Mouse (Mus musculus): ENCODE results near the gene Ano9.
A peak's percentile ranks its signal among the peaks of the same experiment; 100 is the strongest.

Gene Ano9

DNA sequence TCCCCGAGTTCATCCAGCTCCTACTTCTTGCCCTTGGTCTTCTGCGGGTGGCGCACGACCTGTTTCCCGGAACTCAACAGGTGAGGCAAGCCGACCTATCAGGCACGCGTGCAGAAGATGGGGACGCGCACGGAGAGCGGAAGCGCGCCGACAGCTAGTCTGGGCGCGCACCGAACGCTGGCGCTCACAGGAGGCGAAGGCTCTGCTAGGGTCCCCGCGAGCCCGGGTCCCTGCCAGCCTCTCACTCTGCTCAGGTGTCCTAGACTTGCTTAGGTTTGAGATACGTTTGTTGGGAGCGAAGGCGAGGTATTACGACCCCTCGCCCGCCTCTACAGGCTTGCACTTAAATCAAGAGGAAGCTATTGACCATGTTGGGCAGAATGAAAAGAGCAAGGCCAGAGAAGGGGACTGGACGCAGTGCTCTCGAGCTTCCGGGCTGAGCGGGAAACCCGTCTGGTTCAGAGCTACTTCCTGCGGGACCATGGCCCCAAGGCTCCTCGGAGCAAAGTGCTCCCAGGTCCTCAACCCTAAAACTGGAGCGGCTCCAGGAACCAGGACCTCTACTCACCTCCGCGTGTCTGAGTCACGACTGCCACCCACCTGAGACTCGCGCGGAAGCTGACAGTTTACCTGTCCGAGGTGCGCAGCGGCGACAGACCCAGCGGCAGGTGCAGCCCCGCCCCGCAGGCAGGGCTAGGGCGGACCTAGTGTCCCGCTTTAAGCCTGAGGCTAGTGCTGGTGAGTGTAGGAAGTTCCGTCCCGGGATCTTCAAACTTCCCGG, 17.5 kb downstream of the Ano9 start, which contains the start of gene Sigirr:
Gene Sigirr (minus strand): TSS at position 662 of the 781 bp plus-strand sequence.
- DNase-seq (ENCODE audit: extremely low spot score) = no peak

DNA sequence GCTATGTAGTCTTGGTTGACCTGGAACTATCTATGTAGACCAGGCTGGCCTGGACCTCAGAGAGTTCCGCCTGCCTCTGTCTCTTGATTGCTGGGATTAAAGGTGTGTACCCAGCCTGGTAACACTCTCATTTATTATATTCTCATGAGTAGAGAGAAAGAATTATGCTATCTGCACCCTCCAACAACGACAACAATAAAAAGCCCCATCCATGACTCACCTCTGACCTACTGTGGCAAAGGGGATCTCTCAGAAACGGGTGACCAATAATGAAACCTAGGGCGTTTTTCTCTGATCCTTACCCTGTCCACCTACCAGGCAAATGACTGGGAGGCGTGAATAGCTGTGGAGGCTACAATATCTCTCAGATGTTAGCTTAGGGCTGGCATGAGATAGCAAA, 20.4 kb downstream of the Ano9 start:
- no peak for DNase-seq (ENCODE audit: extremely low spot score)

- DNase-seq (ENCODE audit: extremely low spot score) = no peak
These were observed 21.0 kb downstream of the Ano9 start for GRCm38 (mm10) chr7:141096649-141097056.

- DNase-seq (ENCODE audit: extremely low spot score) = no peak
These were observed 21.6 kb downstream of the Ano9 start for GRCm38 (mm10) chr7:141096021-141096420.

- DNase-seq (ENCODE audit: extremely low spot score) = no peak
These were observed 23.0 kb downstream of the Ano9 start for GRCm38 (mm10) chr7:141094487-141095205.

DNA sequence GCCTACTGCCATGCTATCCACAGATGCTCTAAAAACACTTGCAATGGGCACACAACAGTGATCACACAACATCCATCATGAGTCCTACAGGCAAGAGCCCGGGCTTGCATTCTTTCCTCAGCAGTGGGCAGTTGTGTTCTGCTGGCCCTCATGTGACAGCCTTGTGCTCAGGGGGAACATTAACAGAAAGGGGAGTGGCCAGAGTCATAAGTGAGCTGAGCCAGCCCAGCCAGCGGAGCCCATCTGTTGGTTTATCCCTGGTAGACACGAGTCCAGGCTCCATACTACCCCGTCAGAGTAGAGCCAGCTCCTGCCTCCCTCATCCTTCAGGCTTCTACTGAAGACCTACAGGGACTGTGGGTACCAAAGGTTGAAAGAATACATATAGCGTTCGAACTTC, 23.7 kb downstream of the Ano9 start:
- no peak for DNase-seq (ENCODE audit: extremely low spot score)

DNA sequence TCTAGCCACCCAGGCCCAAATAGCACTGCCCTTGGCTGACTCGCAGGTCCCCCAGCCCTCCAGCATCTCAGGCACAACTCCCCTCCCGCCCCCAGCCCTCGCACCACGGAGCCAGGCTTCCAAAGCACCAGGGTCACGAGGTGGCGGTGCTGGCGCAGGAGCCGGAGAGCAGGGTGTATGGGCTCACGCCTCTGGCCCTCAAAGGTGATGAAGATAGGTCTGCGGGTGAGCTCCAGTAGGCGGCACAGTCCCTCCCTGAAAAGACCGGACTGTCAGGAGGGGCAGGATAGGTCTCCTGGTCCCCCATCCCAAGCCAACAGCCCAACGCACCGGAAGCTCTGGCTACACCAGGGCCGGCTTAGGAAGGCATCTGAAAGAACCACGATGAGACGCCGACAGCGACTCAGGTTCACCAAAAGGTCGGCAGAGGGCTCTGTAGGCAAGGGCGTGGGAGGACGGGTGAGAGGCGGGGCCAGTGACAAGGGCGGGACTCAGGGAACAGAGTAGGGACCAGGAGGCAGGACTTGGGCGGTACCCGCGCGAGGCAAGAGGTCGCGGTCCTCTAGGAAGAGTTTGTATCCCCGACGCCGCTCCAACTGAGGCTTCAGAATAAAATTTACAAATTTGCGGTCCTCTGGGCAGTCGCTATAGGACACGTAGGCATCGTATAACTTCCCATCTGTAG, 25.4 kb downstream of the Ano9 start:
- peak; percentile 89 for DNase-seq (ENCODE audit: extremely low spot score)

DNA sequence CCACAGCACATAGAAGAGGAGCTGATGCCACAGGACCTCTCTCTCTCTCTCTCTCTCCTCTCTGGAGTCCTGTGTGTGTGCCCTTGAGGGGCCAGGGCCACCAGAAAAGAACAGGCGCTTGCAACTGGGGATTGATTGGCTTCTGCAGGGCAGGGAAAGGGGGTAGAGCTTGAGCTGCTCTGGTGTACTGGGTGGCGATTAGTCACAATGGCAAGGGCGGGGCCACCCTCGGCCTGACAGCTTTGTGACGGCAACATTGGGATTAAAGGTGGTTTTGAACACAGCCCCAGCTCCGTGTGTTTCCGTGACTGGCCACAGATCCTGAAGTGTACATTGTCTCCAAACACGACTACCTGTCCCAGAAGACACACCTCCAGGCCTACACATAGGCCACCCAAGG, 27.4 kb downstream of the Ano9 start:
- DNase-seq (ENCODE audit: extremely low spot score) = no peak

DNA sequence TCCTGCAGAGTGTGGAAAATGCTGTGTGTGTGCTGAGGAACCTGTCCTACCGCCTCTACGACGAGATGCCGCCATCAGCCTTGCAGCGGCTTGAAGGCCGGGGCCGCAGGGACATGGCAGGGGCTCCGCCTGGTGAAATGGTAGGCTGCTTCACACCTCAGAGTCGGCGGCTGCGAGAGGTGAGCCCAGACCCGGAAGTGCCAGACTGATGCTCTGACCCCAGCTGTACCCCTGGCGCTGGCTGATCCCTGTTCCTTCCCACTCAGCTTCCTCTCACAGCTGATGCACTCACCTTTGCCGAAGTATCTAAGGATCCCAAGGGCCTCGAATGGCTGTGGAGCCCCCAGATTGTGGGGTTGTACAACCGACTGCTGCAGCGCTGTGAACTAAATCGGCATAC, 29.1 kb downstream of the Ano9 start:
- DNase-seq (ENCODE audit: extremely low spot score) = no peak

- no peak for DNase-seq (ENCODE audit: extremely low spot score)
These were observed 29.7 kb downstream of the Ano9 start for GRCm38 (mm10) chr7:141087894-141088293.

GRCm38 (mm10) chr7:141079481-141080449, 37.8 kb downstream of the Ano9 start:
- DNase-seq (ENCODE audit: extremely low spot score) = no peak

DNA sequence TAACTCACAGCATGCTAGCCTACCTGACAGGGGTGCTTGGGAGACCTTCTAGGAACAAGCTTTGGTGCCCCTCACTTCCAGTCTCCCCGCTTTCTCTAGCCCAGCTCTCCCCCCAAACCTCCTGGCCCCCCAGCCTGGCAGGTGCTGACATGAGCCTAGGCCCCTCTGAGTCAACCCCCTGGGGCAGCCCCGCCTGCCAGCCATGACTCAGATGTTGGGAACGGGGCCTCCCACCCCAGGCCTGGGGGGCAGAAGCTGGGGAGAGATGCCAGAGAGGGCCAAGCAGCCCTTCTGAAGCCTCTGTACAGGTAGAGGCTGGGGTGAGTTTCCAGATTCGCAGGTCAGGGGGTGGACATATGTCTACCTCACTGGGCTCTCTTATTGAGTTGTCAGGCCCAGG, 38.7 kb downstream of the Ano9 start:
- no peak for DNase-seq (ENCODE audit: extremely low spot score)

- no peak for DNase-seq (ENCODE audit: extremely low spot score)
These were observed 39.8 kb downstream of the Ano9 start, which contains the start of gene Pkp3 for GRCm38 (mm10) chr7:141077841-141078240. Pkp3 (plus strand) TSS chr7:141078218.

DNA sequence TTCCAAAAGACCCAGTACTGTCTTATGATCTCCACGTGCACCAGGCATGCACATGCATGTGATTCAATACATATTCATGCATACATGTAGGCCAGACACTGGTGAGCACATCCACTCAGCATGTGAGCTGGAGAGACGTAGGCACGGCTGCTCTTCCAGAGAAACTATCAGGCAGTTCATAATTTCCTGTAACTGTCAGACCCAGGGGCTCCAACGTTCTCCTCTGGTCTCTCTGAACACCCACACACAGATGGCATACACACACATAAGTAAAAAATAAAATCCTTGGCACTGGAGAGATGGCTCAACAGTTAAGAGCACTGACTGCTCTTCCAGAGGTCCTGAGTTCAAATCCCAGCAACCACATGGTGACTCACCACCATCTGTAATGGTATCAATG, 43.8 kb downstream of the Ano9 start:
- no peak for DNase-seq (ENCODE audit: extremely low spot score)

DNA sequence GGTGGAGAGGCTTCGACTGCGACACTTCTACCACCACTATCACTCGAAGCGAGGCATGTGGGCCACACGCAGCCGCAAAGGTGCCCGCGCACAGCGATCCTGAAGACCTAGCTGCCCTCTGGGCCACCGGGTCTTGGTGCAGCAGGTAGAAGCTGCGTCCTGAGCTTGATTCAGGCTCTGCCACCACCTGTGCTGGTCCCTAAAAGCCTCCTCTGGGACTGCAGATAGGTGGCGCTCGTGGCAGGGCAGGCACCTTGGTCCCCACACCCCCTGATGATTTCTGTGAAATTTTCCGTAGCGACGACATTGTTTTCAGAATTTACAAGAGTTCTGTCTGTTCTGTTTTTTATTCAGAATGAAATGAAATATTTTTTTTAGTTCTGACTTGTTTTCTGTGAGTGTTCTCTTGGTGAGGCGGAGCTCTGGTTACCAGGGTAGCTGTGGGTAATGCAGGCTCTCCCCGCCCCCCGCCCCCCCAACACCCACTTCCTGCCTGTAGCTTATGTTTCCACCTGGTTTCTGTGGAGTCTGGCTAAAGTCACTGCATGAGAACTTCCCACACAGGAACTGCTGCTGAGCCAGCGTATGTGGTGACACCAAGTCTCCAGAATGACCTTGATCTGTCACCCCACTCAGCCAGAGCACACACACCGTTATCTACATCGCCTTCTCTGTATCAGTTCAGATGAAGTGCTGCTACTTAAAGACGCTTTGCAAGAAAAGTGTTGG, 45.4 kb downstream of the Ano9 start:
- DNase-seq (ENCODE audit: extremely low spot score) = no peak

DNA sequence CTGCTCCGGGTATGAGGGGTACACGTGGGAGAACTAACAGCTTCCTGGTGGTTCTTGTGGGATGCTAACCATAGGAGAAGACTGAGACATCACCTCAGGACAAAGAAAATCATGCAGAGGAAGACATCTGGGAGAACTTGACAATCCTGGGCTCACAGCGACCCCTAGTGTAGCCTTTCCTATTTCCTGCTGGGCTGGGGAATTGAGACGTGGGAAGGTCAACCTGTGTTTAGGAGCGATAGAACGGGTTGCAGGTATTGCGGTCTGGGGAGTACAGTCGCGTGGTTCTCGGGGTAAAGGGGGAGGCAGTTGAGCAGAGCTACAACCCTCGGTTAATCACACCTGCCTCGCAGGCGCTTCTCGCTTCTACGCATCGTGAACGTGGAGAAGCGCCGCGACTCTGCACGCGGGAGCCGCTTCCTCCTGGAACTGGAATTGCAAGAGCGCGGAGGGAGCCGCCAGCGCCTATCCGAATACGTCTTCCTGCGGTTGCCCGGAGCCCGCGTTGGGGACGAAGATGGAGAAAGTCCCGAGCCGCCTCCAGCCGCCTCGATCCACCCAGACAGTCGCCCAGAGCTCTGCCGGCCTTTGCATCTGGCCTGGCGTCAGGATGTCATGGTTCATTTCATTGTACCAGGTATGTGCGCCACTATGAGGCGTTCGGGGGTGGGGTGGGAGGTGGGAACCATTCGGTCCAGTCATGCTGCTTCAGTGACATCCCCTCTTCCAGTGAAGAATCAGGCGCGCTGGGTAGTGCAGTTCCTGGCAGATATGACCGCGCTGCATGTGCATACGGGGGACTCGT, 47.3 kb downstream of the Ano9 start:
- peak; percentile 87 for DNase-seq (ENCODE audit: extremely low spot score)

DNA sequence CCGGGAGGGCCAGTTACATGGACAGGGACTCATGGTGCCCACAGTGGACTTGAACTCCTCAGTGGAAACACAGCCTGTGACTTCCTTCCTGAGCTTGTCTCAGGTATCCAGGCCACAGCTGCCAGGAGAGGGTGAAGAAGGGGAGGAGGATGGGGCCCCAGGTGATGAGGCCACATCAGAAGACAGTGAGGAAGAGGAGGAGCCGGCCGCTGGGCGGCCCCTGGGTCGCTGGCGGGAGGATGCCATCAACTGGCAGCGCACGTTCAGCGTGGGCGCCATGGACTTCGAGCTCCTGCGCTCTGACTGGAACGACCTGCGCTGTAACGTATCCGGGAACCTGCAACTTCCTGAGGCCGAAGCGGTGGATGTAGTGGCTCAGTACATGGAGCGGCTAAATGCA, 49.3 kb downstream of the Ano9 start:
- DNase-seq (ENCODE audit: extremely low spot score) = no peak

- DNase-seq (ENCODE audit: extremely low spot score) = no peak
These were observed 53.0 kb downstream of the Ano9 start for GRCm38 (mm10) chr7:141064576-141064975.

DNA sequence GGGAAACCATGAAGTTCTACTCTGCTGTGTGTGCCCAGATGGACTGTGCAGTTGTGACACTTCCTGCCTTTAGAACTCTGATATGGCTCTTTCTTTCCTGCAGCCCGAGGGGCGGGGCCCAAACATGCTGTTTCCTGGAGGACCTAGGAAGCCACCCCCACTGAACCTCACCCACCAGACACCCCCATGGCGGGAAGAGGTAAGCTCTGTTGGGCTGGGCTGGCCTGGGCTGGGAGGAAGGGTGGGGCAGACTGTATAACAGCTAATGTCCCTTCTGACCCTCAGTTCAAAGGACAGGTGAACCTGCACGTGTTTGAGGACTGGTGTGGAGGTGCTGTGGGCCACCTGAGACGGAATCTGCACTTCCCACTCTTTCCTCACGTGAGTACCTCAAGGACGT, 53.4 kb downstream of the Ano9 start:
- no peak for DNase-seq (ENCODE audit: extremely low spot score)

GRCm38 (mm10) chr7:141063353-141063752, 54.3 kb downstream of the Ano9 start:
- DNase-seq (ENCODE audit: extremely low spot score) = no peak

Measured in embryo, embryonic 9.5 days (tissue).